Mouse (Mus musculus): Measurements from ENCODE around the gene Egflam. TPM values are rescaled to one million over a fixed set of nuclear protein-coding genes. Genes with fewer than 3 reads are reported as not detected.

The Egflam gene
- polyA plus RNA-seq, 1 experiment, result 1.3 TPM

GRCm38 (mm10) chr15:7226225-7226624 is 172.0 kb downstream of the Egflam start:
- Histone ChIP-seq H3K4me3 (ENCODE audit: insufficient read depth, low read length) (no peak overlapping the region), H3K27ac (ENCODE audit: insufficient read depth, low read length) (no peak overlapping the region), H3K4me1 (ENCODE audit: control insufficient read depth, insufficient read depth, low read length) (no peaks in the 10 kb centered on the region)
- TF ChIP-seq CTCF (IDR thresholded peaks at IDR 0.05; ENCODE audit: borderline replicate concordance, insufficient read depth, low read length) (peak; percentile 96), POLR2A (IDR thresholded peaks at IDR 0.05; ENCODE audit: low read depth, low read length) (no peak)

DNA sequence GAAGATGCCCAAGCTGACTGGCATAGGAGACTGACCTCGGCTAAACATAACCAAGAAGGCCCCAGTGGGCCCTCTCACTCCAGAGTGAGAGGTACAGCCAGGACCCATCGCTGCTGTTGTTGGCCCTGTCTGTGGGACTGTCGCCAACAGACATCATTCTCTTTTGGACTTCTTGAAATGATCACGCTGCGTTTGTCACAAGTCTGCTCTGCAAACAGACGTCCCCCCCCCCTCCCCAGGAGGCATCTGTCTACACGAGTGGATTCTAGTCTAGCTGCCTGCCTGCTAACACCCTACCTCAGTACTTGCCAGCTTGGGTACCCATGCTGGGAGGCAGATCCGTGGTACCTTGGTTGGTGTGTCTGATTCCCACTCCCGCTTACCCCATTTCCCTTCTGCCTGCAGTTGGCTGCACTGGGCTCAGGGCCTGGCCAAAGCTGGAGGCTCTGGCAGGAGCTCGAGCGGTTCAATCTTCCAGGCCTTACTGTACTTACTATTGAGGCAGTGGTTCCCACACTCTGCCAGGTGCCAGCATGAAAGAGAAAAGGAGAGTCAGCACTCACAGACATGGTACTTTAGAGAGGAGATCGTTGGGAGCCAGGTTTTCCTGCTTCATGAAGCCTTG is 173.9 kb downstream of the Egflam start:
- Histone ChIP-seq H3K4me3 (ENCODE audit: insufficient read depth, low read length) (no peak overlapping the region), H3K4me1 (ENCODE audit: control insufficient read depth, insufficient read depth, low read length) (no peaks in the 10 kb centered on the region), H3K27ac (ENCODE audit: insufficient read depth, low read length) (no peak overlapping the region)
- TF ChIP-seq CTCF (IDR thresholded peaks at IDR 0.05; ENCODE audit: borderline replicate concordance, insufficient read depth, low read length) (no peak), POLR2A (IDR thresholded peaks at IDR 0.05; ENCODE audit: low read depth, low read length) (no peak)

DNA sequence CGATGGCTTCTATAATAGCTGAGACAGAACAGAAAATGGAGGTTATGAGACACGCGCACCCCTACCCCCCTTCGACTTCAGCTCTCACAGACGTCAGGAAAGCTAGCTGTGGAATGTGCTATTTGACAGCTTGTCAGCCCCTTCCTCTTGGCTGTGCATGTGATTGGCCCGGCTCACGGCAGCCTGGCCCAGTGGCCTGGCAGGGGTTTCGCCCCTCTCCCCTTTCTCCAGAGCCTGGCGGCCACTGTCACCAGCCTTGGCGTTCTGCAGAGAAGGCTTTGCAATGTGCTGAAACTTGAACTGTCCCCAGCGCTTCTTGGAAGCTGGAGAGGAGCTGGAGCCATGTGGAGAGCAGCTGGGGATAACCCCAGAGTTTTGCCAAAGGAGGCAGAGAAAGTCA is 175.4 kb downstream of the Egflam start:
- TF ChIP-seq CTCF (IDR thresholded peaks at IDR 0.05; ENCODE audit: borderline replicate concordance, insufficient read depth, low read length) (no peak), POLR2A (IDR thresholded peaks at IDR 0.05; ENCODE audit: low read depth, low read length) (no peak)
- no peak overlapping the region for H3K27ac ChIP-seq (ENCODE audit: insufficient read depth, low read length)
- H3K4me3 ChIP-seq (ENCODE audit: insufficient read depth, low read length), result no peak overlapping the region
- no peaks in the 10 kb centered on the region for H3K4me1 ChIP-seq (ENCODE audit: control insufficient read depth, insufficient read depth, low read length)

GRCm38 (mm10) chr15:7217273-7217598 is 181.0 kb downstream of the Egflam start:
- H3K27ac ChIP-seq (ENCODE audit: insufficient read depth, low read length), result no peak overlapping the region
- H3K4me1 ChIP-seq (ENCODE audit: control insufficient read depth, insufficient read depth, low read length), result peaks cover 14% of the 10 kb centered on the region
- no peak overlapping the region for H3K4me3 ChIP-seq (ENCODE audit: insufficient read depth, low read length)
- no peak for TF ChIP-seq CTCF (IDR thresholded peaks at IDR 0.05; ENCODE audit: borderline replicate concordance, insufficient read depth, low read length)
- no peak for TF ChIP-seq POLR2A (IDR thresholded peaks at IDR 0.05; ENCODE audit: low read depth, low read length)

GRCm38 (mm10) chr15:7216581-7217272 is 181.5 kb downstream of the Egflam start:
- no peak overlapping the region for H3K27ac ChIP-seq (ENCODE audit: insufficient read depth, low read length)
- H3K4me1 ChIP-seq (ENCODE audit: control insufficient read depth, insufficient read depth, low read length), result peaks cover 14% of the 10 kb centered on the region
- TF ChIP-seq POLR2A (IDR thresholded peaks at IDR 0.05; ENCODE audit: low read depth, low read length) (no peak), CTCF (IDR thresholded peaks at IDR 0.05; ENCODE audit: borderline replicate concordance, insufficient read depth, low read length) (no peak)
- H3K4me3 ChIP-seq (ENCODE audit: insufficient read depth, low read length), result no peak overlapping the region

- Histone ChIP-seq H3K4me3 (ENCODE audit: insufficient read depth, low read length) (no peak overlapping the region), H3K27ac (ENCODE audit: insufficient read depth, low read length) (no peak overlapping the region), H3K4me1 (ENCODE audit: control insufficient read depth, insufficient read depth, low read length) (peaks cover 14% of the 10 kb centered on the region)
- no peak for TF ChIP-seq CTCF (IDR thresholded peaks at IDR 0.05; ENCODE audit: borderline replicate concordance, insufficient read depth, low read length)
- no peak for TF ChIP-seq POLR2A (IDR thresholded peaks at IDR 0.05; ENCODE audit: low read depth, low read length)
These were observed 182.3 kb downstream of the Egflam start for GRCm38 (mm10) chr15:7215845-7216244.

GRCm38 (mm10) chr15:7213683-7214082 is 184.5 kb downstream of the Egflam start:
- Histone ChIP-seq H3K27ac (ENCODE audit: insufficient read depth, low read length) (0 out of 2 replicates have a peak overlapping the region, but pooled peaks have one; percentile 46), H3K4me1 (ENCODE audit: control insufficient read depth, insufficient read depth, low read length) (peaks cover 14% of the 10 kb centered on the region), H3K4me3 (ENCODE audit: insufficient read depth, low read length) (no peak overlapping the region)
- no peak for TF ChIP-seq CTCF (IDR thresholded peaks at IDR 0.05; ENCODE audit: borderline replicate concordance, insufficient read depth, low read length)

DNA sequence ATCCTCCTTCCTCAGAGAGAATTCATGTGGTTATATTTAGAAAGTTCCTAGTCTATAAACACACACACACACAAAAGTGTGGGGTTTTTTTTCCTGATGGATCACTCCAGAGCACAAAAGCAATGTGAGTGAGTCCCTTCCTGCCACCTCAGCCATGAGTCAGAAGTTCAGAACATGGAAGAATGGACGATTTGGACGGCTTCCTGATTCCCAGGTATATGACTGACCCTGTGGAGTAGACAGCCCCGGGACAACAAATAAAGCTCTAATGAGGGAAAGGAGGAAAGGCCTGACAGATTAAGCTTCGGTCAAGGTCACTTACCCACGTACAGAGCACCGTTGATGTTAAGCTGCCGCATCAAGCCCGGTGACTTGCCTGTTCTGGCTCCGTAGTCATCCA is 190.0 kb downstream of the Egflam start:
- TF ChIP-seq POLR2A (IDR thresholded peaks at IDR 0.05; ENCODE audit: low read depth, low read length) (no peak), CTCF (IDR thresholded peaks at IDR 0.05; ENCODE audit: borderline replicate concordance, insufficient read depth, low read length) (no peak)
- Histone ChIP-seq H3K4me1 (ENCODE audit: control insufficient read depth, insufficient read depth, low read length) (peaks cover 5% of the 10 kb centered on the region), H3K27ac (ENCODE audit: insufficient read depth, low read length) (no peak overlapping the region), H3K4me3 (ENCODE audit: insufficient read depth, low read length) (no peak overlapping the region)

DNA sequence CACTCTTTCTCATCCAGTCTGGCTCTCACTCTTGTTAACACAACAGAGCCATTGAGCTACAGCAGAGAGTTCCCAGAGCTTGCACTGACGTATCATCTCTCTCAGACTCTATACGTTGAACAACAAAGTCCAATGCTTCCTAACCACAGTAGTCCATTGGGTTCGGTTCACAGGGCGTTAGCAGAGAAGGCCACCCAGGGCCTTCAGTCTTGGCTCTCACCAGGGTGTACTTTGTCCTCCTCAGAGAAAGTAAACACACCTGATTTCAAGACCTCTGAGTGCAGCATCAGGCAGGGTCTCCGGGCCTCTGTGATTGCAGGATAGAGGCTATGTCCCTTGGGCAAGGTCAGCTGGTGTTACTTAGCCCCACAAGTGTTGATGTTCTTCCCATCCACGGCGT is 190.9 kb downstream of the Egflam start:
- Histone ChIP-seq H3K4me1 (ENCODE audit: control insufficient read depth, insufficient read depth, low read length) (peaks cover under 1% of the 10 kb centered on the region; the same call in 1 of the 2 replicates), H3K27ac (ENCODE audit: insufficient read depth, low read length) (no peak overlapping the region), H3K4me3 (ENCODE audit: insufficient read depth, low read length) (no peak overlapping the region)
- TF ChIP-seq CTCF (IDR thresholded peaks at IDR 0.05; ENCODE audit: borderline replicate concordance, insufficient read depth, low read length) (no peak), POLR2A (IDR thresholded peaks at IDR 0.05; ENCODE audit: low read depth, low read length) (no peak)

DNA sequence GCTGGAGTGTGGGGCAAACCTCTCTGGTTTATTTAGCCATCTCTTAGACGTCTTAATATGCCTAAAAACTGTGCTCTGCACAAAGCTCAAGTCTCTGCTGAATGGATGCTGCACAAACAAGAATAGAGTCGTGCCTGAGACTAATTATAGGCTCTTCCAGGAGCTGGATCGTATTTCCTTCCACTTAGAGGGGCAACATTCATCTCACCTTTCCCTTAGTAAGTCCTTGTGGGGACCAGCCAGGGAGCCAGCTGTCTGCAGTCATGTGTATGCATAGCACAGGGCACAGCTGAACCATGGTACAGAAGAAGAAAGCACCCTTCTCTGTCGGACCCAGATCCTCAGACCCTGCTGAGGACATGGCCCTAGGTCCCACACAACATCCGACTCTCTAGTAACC is 192.1 kb downstream of the Egflam start:
- Histone ChIP-seq H3K27ac (ENCODE audit: insufficient read depth, low read length) (no peak overlapping the region), H3K4me3 (ENCODE audit: insufficient read depth, low read length) (no peak overlapping the region), H3K4me1 (ENCODE audit: control insufficient read depth, insufficient read depth, low read length) (peaks cover 3% of the 10 kb centered on the region)
- TF ChIP-seq POLR2A (IDR thresholded peaks at IDR 0.05; ENCODE audit: low read depth, low read length) (no peak), CTCF (IDR thresholded peaks at IDR 0.05; ENCODE audit: borderline replicate concordance, insufficient read depth, low read length) (no peak)

All from embryonic fibroblast, embryonic 13.5 days (primary cell).